Mouse (Mus musculus): Measurements from ENCODE around the gene Tnfsf14.

The Tnfsf14 gene

GRCm38 (mm10) chr17:57201841-57202724 lies 8.1 kb upstream of the Tnfsf14 start:
- no peak for DNase-seq (ENCODE audit: low spot score in 2 of 2)

DNA sequence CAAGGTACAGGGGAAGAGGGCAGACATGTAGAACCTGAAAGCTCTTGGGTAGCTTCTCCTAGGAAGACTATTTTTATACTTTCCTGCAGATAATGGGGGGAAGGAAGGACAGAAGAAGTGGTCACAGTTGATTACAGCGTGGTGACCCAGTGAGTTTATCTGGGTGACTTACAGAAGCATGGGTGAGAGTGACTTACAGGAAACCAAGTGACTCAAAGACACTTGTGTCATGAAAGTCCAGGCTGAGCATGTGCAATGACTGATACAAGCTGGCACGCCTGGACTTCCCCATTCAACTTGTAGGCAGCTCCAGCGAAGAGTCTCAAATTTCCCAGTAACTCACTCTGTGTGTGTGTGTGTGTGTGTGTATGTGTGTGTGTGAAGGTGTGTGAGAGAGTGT lies 4.3 kb upstream of the Tnfsf14 start:
- DNase-seq (ENCODE audit: low spot score in 2 of 2) = no peak

GRCm38 (mm10) chr17:57195326-57196010 lies 1.5 kb upstream of the Tnfsf14 start:
- no peak for DNase-seq (ENCODE audit: low spot score in 2 of 2)

DNA sequence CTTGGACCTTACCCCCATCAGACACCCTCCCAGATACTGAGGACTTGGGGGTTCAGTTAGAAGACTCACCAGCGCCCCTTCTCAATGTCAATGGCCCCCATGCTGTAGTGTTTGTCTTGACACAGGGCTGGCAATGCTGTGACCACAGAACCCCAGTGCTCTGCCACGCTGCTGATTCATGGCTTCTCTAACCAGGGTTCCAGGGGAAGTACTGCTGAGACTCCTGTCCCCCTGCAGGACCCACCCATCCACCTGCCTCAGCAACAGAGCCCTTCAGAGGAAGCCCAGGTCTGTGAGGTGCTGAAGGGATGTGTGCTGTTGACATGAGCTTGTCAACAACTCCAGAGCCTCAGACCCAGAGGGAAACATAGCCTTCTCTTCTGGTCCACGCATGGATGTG lies 794 bp upstream of the Tnfsf14 start:
- no peak for DNase-seq (ENCODE audit: low spot score in 2 of 2)

DNA sequence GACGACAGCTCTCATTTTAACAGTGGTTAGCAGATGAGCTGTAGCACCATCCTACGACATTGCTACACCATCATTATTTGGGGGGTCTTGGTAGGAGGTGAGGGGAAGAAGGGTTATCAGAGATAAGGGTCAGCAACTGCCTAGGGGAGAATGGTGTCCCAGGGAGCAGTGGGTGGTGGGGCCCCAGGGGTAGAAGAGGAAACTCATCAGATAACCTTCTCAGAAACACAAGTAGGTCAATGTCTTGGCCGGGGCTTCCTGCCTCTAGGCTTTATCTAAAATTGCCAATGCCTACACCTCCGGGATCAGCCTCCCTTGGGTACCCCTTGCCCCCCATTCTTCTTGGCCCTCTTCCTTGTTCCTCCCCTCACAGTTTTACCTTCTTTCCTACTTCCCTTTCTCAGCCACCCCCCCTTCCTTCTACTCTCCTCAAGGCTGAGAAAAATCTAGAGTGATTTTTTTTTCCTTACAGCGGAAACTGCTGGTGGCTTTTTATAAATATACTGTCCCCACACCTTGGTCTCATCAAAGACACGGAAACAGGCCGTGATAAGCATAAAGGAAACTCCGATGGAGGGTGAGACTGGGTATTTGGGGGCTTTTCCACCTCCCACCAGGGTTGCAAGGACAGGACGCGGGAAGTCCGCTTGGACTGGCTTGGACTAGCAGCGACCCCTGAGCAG lies 5.3 kb downstream of the Tnfsf14 start:
- DNase-seq (ENCODE audit: low spot score in 2 of 2) = no peak

DNA sequence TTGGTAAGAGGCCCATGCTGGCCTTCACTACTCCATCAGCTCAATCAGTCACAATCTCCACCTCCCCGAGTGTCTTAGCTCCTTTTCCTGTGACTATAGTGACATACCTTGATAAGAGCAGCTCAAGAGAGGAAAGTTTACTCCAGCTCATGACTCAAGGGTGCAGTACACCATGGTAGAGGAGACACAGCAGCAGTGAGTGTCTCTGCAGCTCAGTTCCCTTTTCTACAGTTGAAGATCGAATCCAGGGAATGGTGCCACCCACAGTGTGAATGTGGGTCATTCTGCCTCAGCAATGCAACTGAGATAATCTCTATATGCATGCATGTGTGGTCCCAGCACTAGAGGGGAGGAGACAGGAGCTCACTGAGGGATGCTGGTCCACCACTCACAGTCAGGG lies 8.3 kb downstream of the Tnfsf14 start:
- no peak for DNase-seq (ENCODE audit: low spot score in 2 of 2)

GRCm38 (mm10) chr17:57182871-57183270 lies 11.1 kb downstream of the Tnfsf14 start:
- DNase-seq (ENCODE audit: low spot score in 2 of 2) = no peak

- no peak for DNase-seq (ENCODE audit: low spot score in 2 of 2)
These were observed 13.6 kb downstream of the Tnfsf14 start for GRCm38 (mm10) chr17:57180363-57180762.

DNA sequence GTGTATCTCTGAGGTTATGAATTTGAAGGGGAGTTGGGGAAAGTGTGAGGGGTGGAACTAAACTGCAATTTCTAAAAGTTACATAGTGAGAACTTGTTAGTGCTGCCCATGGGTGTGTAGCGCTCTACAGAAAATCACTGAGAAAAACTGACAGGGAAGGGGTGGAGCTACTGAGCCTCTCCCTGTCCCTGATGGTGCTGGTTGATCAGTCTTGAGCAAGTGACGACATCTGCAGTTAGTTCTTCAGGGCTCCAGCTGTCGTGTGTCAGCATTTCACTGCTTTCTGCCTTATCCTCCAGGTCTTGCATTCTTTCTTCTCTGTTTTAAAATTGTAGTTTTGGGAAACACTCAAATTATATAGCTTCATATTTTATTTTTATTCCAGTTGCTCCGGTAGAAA lies 20.6 kb downstream of the Tnfsf14 start:
- no peak for DNase-seq (ENCODE audit: low spot score in 2 of 2)

- DNase-seq (ENCODE audit: low spot score in 2 of 2) = no peak
These were observed 21.6 kb downstream of the Tnfsf14 start for GRCm38 (mm10) chr17:57172378-57172777.

DNA sequence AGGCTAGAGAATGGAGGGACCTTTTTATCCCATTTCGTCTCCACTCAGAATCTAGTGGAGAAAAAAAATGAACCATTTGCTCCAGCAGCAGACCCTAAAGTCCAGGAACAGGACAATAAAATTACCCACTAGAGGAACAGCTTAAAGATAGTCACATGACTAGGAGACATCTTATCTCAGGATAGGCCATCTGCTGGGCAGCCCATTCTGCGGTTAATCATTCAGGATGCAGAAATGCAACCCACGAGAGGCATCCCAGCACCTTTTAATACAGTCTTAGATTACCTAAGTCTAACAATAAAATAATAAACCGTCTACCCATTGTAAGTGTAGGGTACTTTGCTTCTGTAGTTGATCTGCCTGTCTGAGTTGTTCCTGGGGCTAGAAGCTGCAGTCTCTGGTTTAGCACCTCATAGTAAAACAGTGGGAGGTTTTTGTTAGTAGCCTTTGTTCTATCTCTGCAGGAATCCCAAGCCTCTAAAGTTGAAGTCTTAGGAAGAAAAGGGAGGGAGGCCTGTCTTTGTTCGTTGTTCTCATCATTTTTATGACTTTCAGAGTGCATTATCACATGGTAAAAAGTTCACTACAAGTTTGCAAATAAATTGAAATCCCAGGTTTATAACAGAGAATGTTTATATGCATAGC lies 23.2 kb downstream of the Tnfsf14 start:
- no peak for DNase-seq (ENCODE audit: low spot score in 2 of 2)

- peak; percentile 84 to 85 for DNase-seq (ENCODE audit: low spot score in 2 of 2)
These were observed 26.9 kb downstream of the Tnfsf14 start for GRCm38 (mm10) chr17:57166800-57167791.

DNA sequence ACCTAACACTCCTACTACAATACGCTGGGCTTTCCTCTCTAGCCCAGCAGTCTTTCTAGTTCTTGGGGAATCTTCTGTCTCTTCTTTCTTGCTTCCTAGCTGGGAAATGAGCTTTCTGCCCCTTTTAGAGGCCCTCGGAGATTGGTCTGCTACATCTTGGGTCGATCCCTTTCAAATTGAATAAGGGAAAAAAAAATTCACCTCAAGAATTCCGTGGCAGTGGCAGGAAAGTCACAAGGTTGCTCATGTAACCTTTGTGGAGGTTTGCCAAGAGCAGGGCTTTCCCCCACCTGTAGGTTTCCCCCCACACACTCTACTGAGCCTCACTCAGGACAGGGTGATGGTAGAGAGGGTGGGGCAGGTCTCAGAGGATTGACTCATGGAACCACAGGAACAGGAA lies 40.2 kb downstream of the Tnfsf14 start:
- no peak for DNase-seq (ENCODE audit: low spot score in 2 of 2)

DNA sequence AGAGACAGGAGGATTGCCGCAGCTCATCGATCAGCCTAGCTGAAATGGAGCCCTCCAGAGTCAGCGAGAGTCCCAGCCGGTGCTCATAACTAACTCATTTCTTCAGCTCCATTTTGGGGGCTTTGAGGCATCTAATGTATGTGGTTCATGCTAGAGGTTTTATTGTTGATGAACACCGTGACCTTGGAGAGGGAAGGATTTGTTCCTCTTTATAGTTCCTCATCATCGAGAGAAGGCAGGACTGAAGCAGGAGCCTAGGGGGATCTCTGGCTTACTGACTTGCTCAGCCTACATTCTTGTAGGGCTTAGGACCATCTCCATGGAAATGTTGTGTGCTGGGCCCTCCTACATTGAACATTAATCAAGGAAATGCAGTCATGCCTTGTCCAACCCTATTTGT lies 41.0 kb downstream of the Tnfsf14 start:
- DNase-seq (ENCODE audit: low spot score in 2 of 2) = no peak

GRCm38 (mm10) chr17:57148994-57149803 lies 44.8 kb downstream of the Tnfsf14 start, which contains the start of gene Cd70:
Gene Cd70, minus strand, starts transcription at chr17:57149777.
- no peak for DNase-seq (ENCODE audit: low spot score in 2 of 2)

DNA sequence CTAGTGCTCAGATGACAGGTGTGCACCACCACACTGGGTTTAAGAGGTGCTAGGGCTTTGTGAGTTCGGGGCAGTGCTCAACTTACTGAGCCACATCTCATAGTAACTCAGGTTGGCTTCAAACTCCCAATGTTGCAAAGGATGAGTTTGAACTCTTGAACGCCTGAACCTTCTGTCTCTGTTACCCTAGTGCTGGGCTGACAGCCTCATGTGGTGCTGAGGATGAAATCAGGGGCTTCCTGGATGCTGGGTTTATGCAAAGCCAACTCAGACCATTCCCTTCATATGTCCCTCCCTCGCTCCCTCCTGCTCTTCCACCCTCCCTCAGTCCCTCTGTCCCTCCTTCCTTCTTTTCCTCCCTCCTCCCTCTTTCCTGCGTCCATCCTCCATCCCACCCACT lies 45.6 kb downstream of the Tnfsf14 start:
- DNase-seq (ENCODE audit: low spot score in 2 of 2) = no peak

DNA sequence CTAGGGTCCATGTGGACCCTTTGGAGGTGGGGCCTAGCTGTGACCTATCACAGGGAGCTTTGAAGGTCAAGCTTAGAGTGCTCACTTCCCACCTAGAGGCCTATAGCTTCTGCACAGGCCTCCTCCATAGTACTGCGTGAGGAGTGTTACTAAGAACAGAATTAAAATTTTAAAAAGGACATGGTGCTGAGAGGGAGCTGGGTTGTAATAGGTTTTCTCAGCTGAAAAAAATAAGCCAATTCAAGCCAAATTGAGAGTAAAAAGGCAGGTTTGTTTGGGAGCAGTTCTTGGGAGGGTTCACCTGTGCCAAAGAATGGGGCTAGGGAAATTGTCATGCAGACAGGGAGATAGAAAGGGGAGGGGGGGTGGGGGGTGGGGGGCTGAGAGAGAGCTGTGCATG lies 48.9 kb downstream of the Tnfsf14 start:
- no peak for DNase-seq (ENCODE audit: low spot score in 2 of 2)

- no peak for DNase-seq (ENCODE audit: low spot score in 2 of 2)
These were observed 50.3 kb downstream of the Tnfsf14 start for GRCm38 (mm10) chr17:57143704-57144103.

DNA sequence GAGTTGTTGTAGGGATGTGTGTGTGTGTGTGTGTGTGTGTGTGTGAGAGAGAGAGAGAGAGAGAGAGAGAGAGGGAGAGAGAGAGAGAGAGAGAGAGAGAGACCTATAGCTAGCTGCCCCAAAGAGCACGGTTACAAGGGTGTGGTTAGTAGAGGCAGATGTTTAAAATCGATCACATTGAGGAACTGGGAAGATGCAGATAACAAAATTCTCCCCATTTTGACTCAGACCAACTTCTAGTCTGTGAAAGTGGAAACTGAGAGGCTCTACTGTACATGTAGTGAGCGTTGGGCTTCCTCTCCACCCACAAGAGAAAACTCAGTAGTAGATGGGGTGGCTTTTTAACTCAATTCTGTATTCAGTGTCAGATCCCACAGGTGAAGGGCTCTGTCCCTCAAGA lies 54.3 kb downstream of the Tnfsf14 start:
- no peak for DNase-seq (ENCODE audit: low spot score in 2 of 2)

All from frontal cortex, postnatal 25 days (tissue).